Mouse (Mus musculus) adrenal gland, adult (tissue): ENCODE results near the gene Mapk8ip1.

Source experiments
- DNase-seq, 2 experiments: peaks; one replicate each; pipeline ENCODE4 v3.0.0; 2022 to 2023; ENCODE audit warnings: low spot score in 1 of 2; ENCODE audit not compliant: inconsistent age in 2 of 2

Mapk8ip1 gene

GRCm38 (mm10) chr2:92347191-92347590 lies 53.9 kb downstream of the Mapk8ip1 start:
- DNase-seq = peak in 1 of 2 experiments; percentile 69

- peak in 1 of 2 experiments; percentile 52 for DNase-seq
Observed at GRCm38 (mm10) chr2:92342418-92342817, 58.6 kb downstream of the Mapk8ip1 start.
